Mouse (Mus musculus) frontal cortex, postnatal 14 days (tissue): ENCODE data around the gene Eva1b.
"Not testable (repeated sequence)": the region's sequence is repeated elsewhere in the genome, so short reads cannot be mapped to it uniquely, and the experiment has no call there.

Experiments
- DNase-seq, 2 experiments: peaks; one replicate each; pipeline ENCODE4 v3.0.0; 2022; ENCODE audit warnings: low spot score in 2 of 2

Gene Eva1b

DNA sequence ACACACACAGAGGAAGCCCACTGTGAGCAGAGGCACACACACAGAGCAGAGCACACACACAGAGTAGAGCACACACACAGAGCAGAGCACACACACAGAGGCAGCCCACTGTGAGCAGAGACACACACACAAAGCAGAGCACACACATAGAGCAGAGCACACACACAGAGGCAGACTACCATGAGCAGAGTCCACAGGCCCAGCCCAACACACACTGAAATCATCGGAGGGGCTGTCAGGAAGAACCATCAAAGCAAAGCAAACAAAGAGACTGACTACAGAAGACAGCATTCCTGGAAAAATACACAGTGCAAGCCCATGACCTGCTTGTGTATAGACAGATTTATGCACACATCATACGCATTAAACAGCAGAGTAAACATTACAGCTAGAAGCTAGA is 8.3 kb downstream of the Eva1b start:
- DNase-seq: no peak

DNA sequence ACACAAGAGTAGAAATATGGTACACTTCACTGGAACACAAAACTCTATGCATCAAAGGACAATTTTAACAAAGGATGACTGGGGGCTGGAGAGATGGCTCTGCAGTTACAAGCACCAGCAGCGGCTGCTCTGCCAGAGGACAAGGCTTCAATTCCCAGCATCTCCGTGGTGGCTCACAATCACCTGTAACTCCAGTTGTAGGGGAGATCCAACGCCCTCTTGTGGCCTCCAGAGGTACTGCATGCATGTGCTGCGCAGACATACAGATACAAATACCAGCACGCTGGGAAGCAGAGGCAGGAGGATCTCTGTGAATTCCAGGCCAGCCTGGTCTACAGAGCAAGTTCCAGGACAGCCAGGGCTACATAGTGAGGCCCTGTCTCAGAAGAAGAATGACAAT is 9.1 kb downstream of the Eva1b start:
- DNase-seq: no peak

DNA sequence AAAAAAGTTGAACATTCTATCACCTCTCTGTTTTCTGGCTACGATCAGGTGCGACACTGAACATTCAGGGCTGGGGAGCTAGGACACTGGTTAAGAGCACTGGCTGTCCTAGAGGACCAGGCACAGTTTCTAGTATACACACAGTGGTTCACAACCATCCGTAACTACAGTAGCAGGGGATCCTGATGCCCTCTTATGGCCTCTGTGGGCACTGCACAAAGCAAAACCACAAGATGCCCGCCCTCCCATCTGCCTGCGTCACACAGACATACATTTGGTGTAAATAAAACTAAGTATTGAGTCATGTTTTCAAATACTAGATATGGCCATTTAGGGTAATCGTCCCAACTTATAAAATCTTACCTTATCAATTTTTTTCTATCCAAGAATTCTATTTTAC is 10.0 kb downstream of the Eva1b start:
- no peak for DNase-seq

GRCm38 (mm10) chr4:126159455-126159854 is 11.9 kb downstream of the Eva1b start:
- no peak for DNase-seq

- no peak for DNase-seq
Observed at GRCm38 (mm10) chr4:126160981-126161380, 13.4 kb downstream of the Eva1b start.

DNA sequence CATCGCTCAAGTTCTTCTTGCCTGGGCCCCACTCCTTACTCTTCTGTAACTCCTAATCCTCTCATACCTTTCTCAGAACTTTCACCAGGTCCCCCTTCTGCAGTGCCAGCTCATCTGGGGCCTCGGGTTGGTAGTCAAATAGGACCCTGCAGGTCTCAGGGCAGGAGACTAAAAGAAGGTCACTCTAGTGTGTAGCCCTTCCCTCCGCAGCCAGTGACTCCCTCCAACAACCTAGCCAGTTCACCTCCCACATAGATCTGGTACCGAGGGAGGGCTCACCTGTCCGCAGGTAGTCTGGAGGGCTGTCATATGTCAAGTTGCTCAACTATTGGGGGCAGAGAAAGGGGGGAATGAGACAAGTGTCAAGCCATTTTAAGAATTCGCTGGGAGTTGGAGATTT is 13.9 kb downstream of the Eva1b start:
- no peak for DNase-seq

- no peak for DNase-seq
Observed at GRCm38 (mm10) chr4:126161986-126162385, 14.4 kb downstream of the Eva1b start.

DNA sequence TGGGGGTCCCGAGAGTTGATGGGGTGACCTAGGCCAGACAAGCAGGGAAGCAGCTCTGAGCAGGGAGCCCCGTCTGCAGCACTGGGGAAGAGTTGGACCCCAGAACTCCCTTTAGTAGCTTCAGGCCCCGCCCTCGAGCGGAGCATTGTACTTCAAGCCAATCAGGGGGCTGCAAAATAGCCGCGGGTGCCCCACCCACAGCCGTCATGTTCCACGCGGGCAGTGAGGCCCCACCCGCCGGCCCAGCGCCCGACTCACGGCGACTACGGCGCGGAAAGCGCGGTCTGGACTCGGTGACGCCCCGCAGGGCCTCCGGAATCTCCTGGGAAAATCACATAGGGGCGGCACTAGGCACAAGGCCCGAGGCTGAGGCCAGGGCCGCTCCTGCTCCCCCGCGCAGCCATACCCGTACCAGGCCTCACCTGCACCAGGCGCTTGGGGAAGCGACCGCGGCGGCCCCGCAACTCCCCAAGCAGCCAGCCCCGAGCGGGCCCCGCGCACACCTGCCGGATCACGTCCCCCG is 15.1 kb downstream of the Eva1b start:
- DNase-seq: peak; percentile 71 to 75

- DNase-seq: no peak
Observed at GRCm38 (mm10) chr4:126163067-126163659, 15.6 kb downstream of the Eva1b start, which contains the start of gene Sh3d21. Sh3d21 (minus strand) TSS chr4:126163491.

DNA sequence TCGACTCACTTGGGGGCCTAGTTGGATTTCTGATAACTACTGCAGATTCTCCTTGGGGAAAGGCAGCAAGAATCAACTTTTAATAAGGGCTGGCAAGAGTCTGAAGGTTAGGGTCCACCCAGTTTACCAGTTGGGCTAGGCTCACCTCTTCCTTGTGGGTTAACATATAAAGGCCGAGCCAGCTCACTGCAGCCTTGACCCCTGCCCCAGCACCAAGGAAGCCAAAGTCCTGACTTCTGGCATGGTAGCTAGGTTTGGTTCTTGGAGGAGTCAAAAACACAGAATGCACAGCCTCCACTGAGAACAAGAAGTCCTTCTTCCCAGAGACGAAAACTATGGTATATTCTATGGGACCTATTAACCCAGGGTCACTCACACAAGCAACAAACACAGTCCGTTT is 16.1 kb downstream of the Eva1b start:
- DNase-seq: no peak

- not testable (repeated sequence) for DNase-seq
Observed at GRCm38 (mm10) chr4:126165092-126165491, 17.5 kb downstream of the Eva1b start.

DNA sequence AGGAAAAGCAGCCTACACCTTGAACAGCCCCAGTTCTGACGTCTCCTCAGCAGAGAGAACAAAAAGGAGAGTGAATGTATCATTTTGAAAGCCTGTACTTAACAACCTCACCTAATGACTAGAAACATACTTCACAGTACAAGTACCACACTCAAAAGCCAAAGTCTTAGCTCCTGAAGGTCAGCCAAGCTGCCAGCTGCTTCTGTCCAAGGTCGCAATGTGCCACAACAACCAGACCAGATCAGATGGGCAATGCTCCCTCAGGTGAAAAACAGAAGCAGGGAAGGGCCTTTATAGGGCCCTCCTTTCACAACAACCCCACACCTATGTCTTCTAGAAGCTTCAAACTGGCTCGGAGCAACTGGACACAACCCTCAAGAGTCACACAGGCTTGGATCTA is 18.5 kb downstream of the Eva1b start:
- DNase-seq: no peak

DNA sequence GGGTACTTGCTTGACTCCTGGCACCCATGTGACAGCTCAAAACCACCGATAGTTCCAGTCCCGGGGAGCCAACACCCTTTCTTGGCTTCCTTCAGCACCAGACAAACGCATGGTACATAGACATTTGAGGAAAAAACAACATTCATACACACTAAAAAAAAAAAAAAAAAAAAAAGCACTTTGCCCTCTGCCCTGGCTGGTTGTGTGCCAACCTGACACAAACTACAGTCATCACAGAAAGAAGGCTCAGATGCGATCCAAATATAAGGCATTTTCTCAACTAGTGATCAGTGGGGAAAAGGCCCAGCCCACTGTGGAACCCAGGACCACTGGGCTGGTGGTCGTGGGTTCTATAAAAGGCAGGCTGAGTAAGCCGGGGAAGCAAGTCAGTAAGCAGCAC is 21.3 kb downstream of the Eva1b start:
- no peak for DNase-seq

DNA sequence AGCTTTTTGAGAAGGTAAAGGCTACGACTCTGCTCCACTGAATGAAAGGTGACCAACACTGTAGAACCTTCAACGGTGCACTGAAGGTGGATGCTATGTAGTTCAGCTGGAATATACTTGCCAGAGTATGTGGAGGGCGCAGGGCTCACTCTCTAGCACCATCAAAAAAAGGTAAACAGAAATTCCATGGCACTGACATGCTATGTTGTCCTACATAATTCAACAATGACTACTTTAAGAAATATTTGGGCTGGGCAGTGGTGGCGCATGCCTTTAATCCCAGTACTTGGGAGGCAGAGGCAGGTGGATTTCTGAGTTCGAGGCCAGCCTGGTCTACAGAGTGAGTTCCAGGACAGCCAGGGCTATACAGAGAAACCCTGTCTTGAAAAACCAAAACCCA is 23.2 kb downstream of the Eva1b start:
- not testable (repeated sequence) for DNase-seq

GRCm38 (mm10) chr4:126173800-126174199 is 26.3 kb downstream of the Eva1b start:
- DNase-seq: no peak

DNA sequence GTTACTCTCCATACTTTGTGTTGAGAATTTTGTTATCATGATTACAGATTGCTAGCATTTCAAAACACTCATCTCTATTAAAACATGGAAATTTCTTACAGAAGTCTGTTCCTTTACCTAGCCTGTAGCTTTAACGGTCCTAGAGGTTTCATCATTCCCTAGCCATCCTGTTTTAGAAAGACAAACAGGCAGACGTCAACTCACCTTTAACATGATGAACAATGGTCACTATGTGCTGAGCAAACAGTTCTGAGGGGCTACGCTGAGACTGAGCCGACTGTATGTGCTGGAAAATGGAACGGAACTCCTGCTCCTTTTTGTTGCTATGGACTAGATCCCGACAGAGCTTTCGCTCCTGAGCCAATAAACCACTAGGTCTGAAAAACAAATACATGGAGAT is 28.4 kb downstream of the Eva1b start:
- DNase-seq: not testable (repeated sequence)

GRCm38 (mm10) chr4:126181170-126181957 is 33.8 kb downstream of the Eva1b start:
- DNase-seq: no peak

GRCm38 (mm10) chr4:126183034-126183433 is 35.5 kb downstream of the Eva1b start:
- DNase-seq: no peak

DNA sequence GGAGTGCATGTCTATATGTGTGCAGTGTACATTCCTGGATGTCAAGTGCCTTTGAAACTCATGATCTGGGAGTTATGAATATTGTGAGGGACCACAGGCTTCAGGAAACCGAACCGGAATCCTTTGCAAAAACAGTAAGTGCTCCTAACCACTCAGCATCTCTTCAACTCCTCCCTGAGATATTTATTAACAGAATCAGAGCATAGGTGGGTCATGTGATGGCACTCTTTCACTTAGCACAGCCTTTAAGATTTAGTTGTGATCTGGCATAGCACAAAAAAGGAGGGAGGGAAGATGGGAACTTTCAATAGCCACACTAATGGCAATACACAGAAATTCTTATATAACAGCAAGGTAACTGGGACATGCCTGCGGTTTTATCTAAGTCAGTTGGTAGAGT is 39.6 kb downstream of the Eva1b start:
- no peak for DNase-seq

DNA sequence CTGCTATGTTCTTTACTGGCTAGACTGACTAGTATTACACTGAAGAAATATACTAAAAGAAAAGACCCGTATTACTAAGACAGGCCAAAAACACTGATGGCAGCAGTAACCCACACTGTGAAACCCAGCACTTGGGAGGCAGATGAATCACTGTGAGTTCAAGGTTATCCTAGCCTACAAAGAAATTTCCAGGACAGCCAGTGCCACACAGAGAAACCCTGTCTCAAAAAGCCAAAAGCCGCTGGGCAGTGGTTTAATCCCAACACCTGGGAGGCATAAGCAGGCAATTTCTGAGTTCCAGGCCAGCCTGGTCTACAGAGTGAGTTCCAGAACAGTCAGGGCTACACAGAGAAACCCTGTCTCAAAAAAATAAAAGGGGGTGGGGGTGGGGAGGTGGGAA is 43.1 kb downstream of the Eva1b start:
- DNase-seq: no peak

DNA sequence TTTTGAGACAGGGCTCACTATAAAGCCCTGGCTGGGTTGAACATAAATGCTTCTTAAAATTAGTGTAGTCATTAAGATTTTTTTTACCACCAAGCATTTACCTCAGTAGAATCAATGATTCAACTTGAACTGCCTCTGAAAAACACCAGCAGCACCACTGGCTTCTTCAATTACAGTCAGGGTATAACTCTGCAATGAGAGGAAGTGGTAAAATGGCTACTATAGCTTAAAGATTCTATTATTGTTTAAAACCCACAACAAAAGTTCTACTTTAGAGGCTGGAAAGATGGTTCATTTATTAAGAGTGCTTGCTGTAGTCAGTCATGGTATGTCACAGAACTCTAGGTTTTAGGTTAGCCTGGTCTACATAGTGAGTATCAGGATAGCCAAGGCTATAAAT is 46.7 kb downstream of the Eva1b start:
- no peak for DNase-seq

DNA sequence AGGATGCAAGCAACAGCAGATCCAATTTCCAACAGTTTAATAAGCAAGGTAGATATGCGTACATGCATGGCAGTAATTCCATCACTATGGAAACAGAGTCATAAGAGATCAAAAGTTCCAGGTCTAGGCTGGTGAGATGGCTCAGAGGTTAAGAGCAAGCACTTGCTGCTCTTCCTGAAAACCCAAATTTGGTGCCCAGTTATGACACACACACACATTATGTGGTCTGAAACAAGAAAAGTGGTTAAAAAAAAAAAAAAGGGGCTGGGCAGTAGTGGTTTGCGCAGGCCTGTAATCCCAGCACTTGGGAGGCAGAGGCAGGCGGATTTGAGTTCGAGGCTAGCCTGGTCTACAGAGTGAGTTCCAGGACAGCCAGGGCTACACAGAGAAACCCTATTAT is 47.4 kb downstream of the Eva1b start:
- DNase-seq: no peak

DNA sequence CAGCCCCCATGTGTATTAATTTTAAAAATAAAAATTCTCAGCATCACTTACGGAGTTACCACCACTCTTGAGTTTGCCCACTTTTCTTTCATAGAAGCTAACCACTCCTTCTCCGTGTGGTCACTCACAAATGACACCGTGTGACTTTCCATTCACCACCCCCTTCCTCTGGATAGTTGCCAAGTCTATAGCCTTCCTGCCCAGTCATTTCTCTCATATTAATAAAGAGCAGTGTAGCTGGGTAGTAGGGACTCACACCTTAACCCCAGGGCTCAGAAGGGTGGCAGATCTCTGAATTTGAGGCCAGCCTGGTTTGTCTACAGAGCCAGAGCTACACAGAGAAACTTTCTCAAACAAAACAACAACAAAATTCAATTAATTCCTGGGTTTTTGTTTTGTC is 49.9 kb downstream of the Eva1b start:
- DNase-seq: no peak
